Mouse (Mus musculus): Measurements from ENCODE around the gene Ptprd.
"Not testable (repeated sequence)": the region's sequence is repeated elsewhere in the genome, so short reads cannot be mapped to it uniquely, and the experiment has no call there.

Gene Ptprd

GRCm38 (mm10) chr4:76440791-76441364 is 1770.9 kb downstream of the Ptprd start:
- peak; percentile 84 for DNase-seq

- DNase-seq: no peak
Measured at GRCm38 (mm10) chr4:76438496-76439079, 1773.2 kb downstream of the Ptprd start.

- DNase-seq: no peak
Measured at GRCm38 (mm10) chr4:76438068-76438467, 1773.7 kb downstream of the Ptprd start.

- DNase-seq: peak in 1 of 2 experiments; percentile 20
Measured at GRCm38 (mm10) chr4:76435920-76436319, 1775.8 kb downstream of the Ptprd start.

- DNase-seq: no peak
Measured at GRCm38 (mm10) chr4:76429769-76430168, 1782.0 kb downstream of the Ptprd start.

GRCm38 (mm10) chr4:76427036-76427435 is 1784.7 kb downstream of the Ptprd start:
- not testable (repeated sequence) for DNase-seq

GRCm38 (mm10) chr4:76425230-76425575 is 1786.6 kb downstream of the Ptprd start:
- no peak for DNase-seq

- no peak for DNase-seq
Measured at GRCm38 (mm10) chr4:76424324-76425229, 1787.2 kb downstream of the Ptprd start.

GRCm38 (mm10) chr4:76422113-76422512 is 1789.6 kb downstream of the Ptprd start:
- no peak for DNase-seq

GRCm38 (mm10) chr4:76419641-76420040 is 1792.1 kb downstream of the Ptprd start:
- DNase-seq: no peak

GRCm38 (mm10) chr4:76417676-76418075 is 1794.1 kb downstream of the Ptprd start:
- no peak for DNase-seq

GRCm38 (mm10) chr4:76415624-76416023 is 1796.1 kb downstream of the Ptprd start:
- no peak for DNase-seq

GRCm38 (mm10) chr4:76414591-76414990 is 1797.2 kb downstream of the Ptprd start:
- DNase-seq: no peak

GRCm38 (mm10) chr4:76410053-76410452 is 1801.7 kb downstream of the Ptprd start:
- DNase-seq: no peak

- no peak for DNase-seq
Measured at GRCm38 (mm10) chr4:76409159-76409558, 1802.6 kb downstream of the Ptprd start.

GRCm38 (mm10) chr4:76405862-76406454 is 1805.8 kb downstream of the Ptprd start:
- no peak for DNase-seq

- DNase-seq: peak; percentile 20 to 42
Measured at GRCm38 (mm10) chr4:76403219-76403618, 1808.5 kb downstream of the Ptprd start.

- DNase-seq: no peak
Measured at GRCm38 (mm10) chr4:76387887-76388286, 1823.9 kb downstream of the Ptprd start.

- DNase-seq: no peak
Measured at GRCm38 (mm10) chr4:76386978-76387824, 1824.6 kb downstream of the Ptprd start.

- no peak for DNase-seq
Measured at GRCm38 (mm10) chr4:76385818-76386217, 1825.9 kb downstream of the Ptprd start.

GRCm38 (mm10) chr4:76380312-76380917 is 1831.3 kb downstream of the Ptprd start:
- no peak for DNase-seq

Data from cerebellum, postnatal 36 days (tissue).